Mouse (Mus musculus): ENCODE measurements at regions not wholly inside any gene's neighbourhood (a gene's known extent, or its start where the extent isn't known, plus 50 kb on each side); places are given as distances from the start of the nearest gene placed in this dataset.

DNA sequence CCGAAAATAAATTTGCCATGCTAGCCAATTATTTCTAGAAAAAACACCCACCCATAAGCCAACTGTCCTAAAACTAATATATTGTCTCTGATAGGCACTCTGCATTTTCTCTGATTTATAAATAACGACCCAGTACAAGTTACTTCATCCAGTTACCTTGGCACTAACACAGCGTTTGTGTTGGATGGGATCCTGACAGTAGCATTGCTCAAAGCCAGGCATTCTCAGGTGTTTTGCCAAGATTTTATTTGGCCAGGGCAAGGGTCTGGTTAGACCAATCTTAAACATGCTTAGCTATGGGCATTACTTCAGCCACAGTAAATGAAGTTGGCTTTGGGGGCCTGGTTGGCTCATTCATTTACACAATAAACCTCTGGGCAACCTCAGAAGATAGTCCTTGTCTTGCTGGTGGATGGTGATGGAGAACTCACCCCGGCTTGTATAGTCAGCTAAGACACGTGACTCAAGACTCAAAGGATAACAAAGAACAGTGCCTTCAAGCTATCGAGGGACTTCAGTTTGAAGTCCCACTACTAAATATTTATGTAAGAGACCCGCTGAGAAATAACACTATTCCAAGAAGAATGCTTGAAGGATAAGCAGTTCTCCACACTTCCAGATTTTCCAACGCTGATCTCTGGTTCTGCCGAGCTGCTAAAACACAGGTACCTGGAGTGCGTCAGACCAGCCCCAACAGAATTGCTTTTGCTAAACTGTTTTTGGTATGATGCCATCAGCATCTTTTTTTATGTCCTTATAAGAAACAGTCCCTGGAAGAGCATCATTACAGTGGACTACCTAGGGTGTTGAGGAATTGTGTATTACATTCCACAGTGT lies 125.0 kb upstream of the Pkdcc start:
- no peak for DNase-seq (ENCODE audit: low spot score)

DNA sequence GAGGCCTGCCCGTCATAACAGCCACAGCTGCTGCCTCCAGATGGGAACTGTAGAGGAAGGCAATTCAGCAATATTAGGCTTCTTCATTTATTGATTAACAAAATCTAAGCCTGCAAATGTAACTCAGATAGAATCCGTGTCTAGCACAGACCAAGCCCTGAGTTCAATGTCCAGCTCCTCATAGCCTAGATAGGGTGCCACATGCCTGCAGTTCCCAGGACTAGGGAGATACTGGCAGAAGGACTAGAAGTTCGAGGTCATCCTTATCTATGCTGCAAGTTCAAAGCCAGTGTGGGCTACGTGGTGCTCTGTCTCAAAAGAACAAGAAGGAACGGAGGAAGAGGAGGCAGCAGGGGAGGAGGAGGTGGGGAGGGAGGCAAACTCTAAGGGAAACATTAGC lies 121.2 kb upstream of the Pkdcc start:
- no peak for DNase-seq (ENCODE audit: low spot score)

- DNase-seq (ENCODE audit: low spot score): no peak
Measured at GRCm38 (mm10) chr17:83096451-83096850, 118.6 kb upstream of the Pkdcc start.

DNA sequence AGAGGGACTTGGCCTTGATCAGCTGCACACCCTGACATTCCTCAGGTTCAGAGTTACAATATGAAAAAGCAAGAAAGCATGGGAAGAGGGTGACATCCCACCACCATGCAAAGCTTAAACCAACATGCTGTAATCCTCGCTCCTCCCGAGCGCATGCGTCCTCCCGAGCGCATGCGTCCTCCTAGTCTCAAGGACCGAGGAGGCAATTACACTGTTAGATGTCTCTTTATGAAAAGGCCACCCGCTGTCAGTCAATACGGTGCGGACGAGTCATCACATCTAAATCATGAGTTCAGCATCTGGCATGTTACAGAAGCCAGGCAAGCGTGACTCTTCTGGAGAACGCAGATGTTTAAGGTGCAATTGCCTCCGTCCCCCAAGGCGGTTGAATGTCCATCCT lies 117.1 kb upstream of the Pkdcc start:
- no peak for DNase-seq (ENCODE audit: low spot score)

DNA sequence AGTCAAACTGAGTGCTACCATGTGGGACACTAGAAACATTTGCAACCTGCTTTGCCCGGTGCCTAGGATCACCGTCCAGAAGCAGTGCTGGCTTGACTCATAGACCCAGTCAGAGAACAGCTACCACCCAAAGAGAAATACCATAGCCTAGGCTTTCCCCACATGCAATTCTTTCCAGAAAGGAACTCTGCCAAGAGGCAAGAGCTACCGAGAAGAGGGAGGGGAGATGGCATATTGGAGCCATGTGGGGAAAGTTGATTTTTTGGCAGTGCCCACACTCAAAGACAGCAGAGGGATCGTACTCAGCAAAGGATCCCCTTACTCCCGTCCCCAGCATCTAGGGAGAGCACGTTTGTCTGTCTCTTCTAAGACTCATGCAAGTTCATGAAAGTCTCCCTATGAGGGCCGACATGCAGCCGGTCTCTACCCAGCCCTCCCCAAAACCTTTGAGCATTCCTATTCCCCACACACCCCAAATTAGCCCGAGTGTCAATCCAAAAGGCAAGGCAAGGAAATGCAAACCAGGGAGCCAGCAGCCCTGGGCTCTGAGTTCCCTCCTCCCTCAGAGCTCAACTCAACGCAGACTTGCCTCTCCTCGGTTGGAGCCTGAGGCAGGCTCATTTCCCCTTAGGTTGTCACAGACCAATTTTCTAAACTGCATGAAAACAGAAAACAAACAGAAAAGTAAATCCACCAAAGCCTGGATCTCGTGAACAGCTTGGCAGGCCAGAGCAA lies 116.2 kb upstream of the Pkdcc start:
- no peak for DNase-seq (ENCODE audit: low spot score)

GRCm38 (mm10) chr17:83101035-83101434 lies 114.1 kb upstream of the Pkdcc start:
- DNase-seq (ENCODE audit: low spot score): no peak

DNA sequence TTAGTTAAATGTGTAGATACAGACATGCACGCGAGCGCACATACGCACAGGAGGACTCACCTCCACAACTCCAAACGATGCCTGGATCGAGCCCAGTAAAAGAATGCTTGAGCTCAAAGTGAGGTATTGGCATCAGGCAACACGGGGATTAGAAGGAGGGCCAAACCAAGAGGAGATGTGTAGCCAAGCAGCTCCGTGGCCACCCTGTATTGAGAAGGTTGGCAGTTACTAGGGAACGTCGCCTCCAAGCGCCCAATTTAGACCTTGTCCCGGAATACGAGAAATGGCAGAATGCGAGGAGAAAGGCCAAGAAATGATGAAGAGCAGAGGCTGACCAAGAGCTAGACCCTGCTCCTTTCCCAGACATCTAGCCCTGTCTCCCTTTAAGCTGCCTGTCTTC lies 113.3 kb upstream of the Pkdcc start:
- no peak for DNase-seq (ENCODE audit: low spot score)

GRCm38 (mm10) chr17:83102675-83103412 lies 112.2 kb upstream of the Pkdcc start:
- no peak for DNase-seq (ENCODE audit: low spot score)

DNA sequence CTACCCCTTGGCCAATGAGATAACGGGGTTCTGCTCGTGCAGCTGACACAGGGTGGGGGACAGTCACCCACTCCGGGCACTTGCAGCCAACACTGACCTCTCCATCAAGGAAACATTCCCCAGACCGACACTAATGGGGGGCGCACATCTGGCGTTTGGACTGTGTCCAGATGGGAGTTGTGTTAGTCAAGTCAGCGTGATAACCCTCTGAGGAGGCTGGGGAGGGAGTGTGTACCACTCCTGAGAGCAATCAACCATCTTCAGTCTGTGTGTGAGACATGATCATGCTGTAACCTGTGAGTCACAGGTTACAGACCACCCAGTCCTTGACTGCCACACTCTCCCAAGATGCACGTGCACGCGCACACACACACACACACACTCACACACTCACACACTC lies 106.9 kb upstream of the Pkdcc start:
- DNase-seq (ENCODE audit: low spot score): no peak

DNA sequence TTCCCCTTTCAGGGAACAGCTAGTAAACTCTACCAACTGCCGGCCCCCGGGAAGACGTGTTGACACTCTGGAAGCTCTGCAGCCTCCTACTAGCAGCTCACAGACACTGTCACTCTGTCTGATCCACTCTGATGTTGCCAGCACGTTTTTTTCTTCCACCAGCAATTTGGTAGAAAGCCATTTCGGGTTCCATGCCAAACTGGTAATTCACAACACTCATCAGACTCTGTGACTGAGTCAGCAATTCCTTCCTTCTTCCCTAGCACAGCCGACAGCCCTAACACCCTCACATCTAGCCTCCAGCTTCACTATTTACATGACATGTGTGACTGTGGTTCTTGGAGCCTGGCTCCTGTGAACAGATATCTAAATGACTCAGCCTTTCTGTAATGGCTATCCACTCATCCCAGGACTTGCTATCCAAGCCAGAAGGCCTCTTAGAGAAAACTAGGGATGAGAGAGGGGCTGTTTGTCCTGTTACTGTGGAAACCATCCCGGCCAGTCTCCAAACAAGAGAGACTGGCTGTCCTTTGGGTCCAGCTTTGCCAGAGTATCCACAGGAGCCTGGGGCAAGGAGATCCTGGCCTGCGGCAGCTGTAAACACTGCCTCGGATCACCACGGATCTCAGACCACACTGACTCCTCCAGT lies 105.2 kb upstream of the Pkdcc start:
- peak; percentile 53 for DNase-seq (ENCODE audit: low spot score)

DNA sequence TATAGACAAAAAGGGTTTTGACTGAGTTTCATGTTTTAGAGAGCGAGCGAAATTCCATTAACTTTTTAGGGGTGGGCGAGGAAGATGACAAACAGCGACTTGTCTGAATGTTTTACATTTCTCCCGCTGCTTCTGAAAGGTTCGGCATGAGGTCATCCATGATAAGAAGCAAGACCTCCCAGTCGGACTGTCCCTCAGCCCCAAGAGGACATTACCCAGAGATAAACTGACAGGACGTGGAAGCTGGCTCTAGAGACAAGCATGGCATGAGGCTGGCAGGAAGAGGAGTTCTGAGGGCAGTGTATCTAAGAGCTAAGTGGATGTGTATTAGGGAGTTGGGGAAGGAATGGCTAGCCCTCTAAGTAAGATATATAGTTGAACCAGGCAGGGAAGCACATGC lies 104.5 kb upstream of the Pkdcc start:
- DNase-seq (ENCODE audit: low spot score): no peak

GRCm38 (mm10) chr17:83115146-83115545 lies 99.9 kb upstream of the Pkdcc start:
- DNase-seq (ENCODE audit: low spot score): no peak

DNA sequence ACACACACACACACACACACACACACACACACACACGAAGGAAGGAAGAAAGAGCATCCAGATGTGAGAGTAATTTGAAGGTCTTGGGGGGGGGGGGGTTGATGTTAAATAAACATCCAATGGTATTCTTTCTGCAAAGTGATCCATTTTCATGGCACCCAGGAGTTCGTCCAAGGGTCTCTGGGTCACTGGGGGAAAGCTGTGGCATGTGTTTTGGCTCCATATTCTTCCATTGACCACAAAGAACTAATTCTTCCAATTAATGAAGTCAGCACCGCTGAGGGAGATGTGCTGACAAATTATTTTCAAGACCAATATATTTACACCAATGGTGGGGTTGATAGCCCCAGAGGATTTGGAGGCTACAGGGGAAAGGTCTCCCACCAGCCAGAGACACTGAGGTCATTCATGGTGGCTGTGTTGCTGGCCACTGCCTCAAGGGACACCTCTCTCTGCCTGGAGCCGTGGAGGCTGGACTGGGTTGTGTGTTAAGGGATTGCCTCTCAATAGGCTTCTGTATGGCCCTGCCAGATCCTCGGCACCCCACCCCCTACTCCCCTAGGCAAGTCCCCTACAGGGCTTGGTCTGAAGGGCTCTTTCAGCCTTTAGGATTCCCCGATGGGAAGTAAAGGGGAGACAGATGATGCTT lies 99.1 kb upstream of the Pkdcc start:
- peak; percentile 39 for DNase-seq (ENCODE audit: low spot score)

DNA sequence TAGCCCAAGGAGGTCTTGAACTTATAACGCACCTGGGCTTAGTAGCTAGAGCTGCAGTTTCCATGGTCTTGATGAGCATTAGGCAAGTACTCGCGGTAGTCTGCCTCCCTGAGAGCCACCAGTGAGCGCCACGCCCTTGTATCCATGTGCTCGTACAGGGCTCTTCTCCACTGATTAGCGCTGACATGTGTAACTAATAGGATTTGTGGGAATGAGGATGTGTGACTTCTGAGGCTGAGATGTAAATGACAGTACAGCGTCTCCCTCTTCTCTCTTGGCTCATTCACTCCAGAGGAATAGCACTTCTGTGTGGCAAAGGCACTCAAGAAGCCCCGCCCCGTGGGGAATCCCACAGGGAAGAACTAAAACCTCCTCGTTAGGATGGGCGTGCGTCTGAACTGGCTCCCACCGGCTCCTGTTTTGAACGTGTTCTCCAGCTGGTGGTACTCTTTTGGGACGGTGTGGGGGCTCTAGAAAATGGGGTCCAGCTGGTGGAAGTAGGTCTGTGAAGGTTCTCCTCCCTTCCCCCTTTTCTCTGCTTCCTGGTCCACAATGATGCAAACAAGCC lies 94.3 kb upstream of the Pkdcc start:
- peak; percentile 57 for DNase-seq (ENCODE audit: low spot score)

GRCm38 (mm10) chr17:83122525-83123280 lies 92.4 kb upstream of the Pkdcc start:
- peak; percentile 72 for DNase-seq (ENCODE audit: low spot score)

GRCm38 (mm10) chr17:83125057-83125456 lies 90.0 kb upstream of the Pkdcc start:
- DNase-seq (ENCODE audit: low spot score): no peak

DNA sequence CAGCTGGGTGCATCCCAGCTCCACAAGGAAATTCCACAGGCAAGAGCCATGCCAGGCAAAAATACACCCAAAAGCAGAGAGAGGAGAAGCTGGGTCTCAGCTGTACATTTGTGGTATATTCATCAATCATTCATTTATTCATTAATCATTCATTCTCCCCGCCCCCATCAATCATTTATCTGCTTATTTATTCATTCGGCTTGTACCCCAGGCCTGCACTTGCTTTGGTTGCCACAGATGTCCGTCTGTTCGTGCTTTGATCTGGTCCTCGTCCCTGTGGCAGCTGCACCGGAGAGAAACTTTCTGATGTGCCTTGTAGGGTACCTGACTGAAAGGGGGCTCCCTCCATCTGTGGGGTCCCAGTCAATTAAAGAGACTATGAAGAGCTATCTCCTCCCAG lies 87.2 kb upstream of the Pkdcc start:
- DNase-seq (ENCODE audit: low spot score): no peak

DNA sequence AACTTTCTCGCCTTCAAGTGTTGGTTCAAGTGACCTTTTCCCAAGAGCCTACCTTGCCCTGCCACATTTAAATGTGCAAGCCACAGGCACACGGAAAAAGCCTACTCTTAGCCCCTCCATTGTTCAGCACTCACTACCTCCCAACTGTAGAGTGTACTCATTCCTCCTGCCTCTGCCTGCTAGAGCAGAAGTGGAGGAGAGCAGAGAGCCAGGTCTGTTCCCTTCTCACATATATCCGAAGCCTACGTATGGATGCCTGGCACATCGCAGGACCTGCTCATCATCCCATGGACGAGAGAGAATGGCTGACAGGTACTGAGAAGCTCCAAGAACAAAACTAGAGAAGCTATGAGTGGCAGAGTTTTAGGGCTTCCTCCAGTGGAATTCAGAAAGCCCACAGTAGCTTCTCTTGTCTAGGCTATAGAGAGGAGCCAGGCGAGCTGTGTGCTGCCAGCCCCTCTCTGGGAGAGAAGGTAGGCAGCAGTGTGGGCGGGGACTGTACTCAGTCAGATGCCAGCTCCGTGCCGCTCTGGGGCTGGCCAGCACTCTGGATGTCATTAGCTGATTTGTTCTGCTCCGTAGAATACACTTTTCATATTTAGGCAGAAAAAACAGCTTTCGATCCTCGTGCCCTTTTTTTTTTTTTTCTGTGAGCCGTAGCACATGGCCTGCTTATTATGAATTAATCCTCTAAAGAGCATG lies 86.1 kb upstream of the Pkdcc start:
- no peak for DNase-seq (ENCODE audit: low spot score)

GRCm38 (mm10) chr17:83129658-83130057 lies 85.4 kb upstream of the Pkdcc start:
- DNase-seq (ENCODE audit: low spot score): no peak

GRCm38 (mm10) chr17:83133201-83133600 lies 81.9 kb upstream of the Pkdcc start:
- DNase-seq (ENCODE audit: low spot score): no peak

All from testis, postnatal 10 days (tissue).